In genomic region chr2:130289086-130289485, GRCm38 (mm10) we compare ENCODE assay signal across 18 mouse cellular contexts. TPM values are rescaled to one million over a fixed set of nuclear protein-coding genes. Genes with fewer than 3 reads are reported as not detected.
"Had no signal": no experiment of that assay in that cellular context is flagged by ENCODE, and none has a peak within 500 bp of the region (broad histone marks: within the 10 kb centered on the region; RNA-seq: fewer than 3 reads in every experiment).

No protein-coding gene starts in this region.

- H3K9me3 ChIP-seq: liver, embryonic 13.5 days; midbrain, embryonic 15.5 days; neural tube, embryonic 12.5 days; neural tube, embryonic 15.5 days; stomach, embryonic 15.5 days had no signal

- H3K27me3 ChIP-seq: midbrain, embryonic 15.5 days; neural tube, embryonic 12.5 days; stomach, embryonic 15.5 days had no signal

- H3K4me2 ChIP-seq: liver, embryonic 13.5 days; midbrain, embryonic 11.5 days; midbrain, embryonic 15.5 days; neural tube, embryonic 12.5 days; neural tube, embryonic 15.5 days; stomach, embryonic 15.5 days had no signal

- ATAC-seq: midbrain, embryonic 15.5 days had no signal

- DNase-seq: kidney, adult 8-10 months; kidney, postnatal 14 days; kidney, postnatal 4 days; liver, embryonic 13.5 days; lung, adult 2 months; lung, postnatal 14 days; lung, postnatal 4 days; right cerebral cortex, adult 18-20 months; right cerebral cortex, postnatal 14 days; right cerebral cortex, postnatal 4 days; thymus, postnatal 25 days had no signal

- H3K27ac ChIP-seq: liver, embryonic 13.5 days; midbrain, embryonic 15.5 days; neural tube, embryonic 12.5 days; neural tube, embryonic 15.5 days; stomach, embryonic 15.5 days had no signal

- H3K36me3 ChIP-seq: liver, embryonic 13.5 days; midbrain, embryonic 15.5 days; neural tube, embryonic 12.5 days; neural tube, embryonic 15.5 days; stomach, embryonic 15.5 days had no signal

- H3K4me3 ChIP-seq: liver, embryonic 13.5 days; midbrain, embryonic 15.5 days; neural tube, embryonic 12.5 days; neural tube, embryonic 15.5 days; stomach, embryonic 15.5 days had no signal

- H3K9ac ChIP-seq: liver, embryonic 13.5 days; midbrain, embryonic 15.5 days; neural tube, embryonic 12.5 days; neural tube, embryonic 15.5 days; stomach, embryonic 15.5 days had no signal

RNA-seq across cellular contexts. Expression of gene Ebf4, which starts 5.9 kb away (rescaled TPM):
- total RNA-seq: megakaryocyte progenitor cell, adult 5-6 weeks; megakaryocyte-erythroid progenitor cell, adult 5-6 weeks had no signal
